Mouse (Mus musculus) embryonic facial prominence, embryonic 11.5 days (tissue): ENCODE measurements around the gene Nostrin. TPM values are rescaled to one million over a fixed set of nuclear protein-coding genes. Genes with fewer than 3 reads are reported as not detected.

Source experiments
- ATAC-seq: fragments of 200-750 bp; cut with Nextera tagmentation; replicated peaks from 2 replicates; pipeline ENCODE4 v1.8.0; 2017; ENCODE audit warnings: low read depth; ENCODE audit not compliant: insufficient number of reproducible peaks, low FRiP score, low TSS enrichment
- DNase-seq: peaks from one replicate; pipeline ENCODE4 v3.0.0-alpha.2; 2015; ENCODE audit warnings: low spot score
- H3K27ac ChIP-seq: fragments of 300-500 bp; sonication (generic); replicated peaks from 2 replicates; pipeline ENCODE4 v1.5.1; 2014; ENCODE audit warnings: mild to moderate bottlenecking, low read depth, low read length, control low read depth
- H3K27me3 ChIP-seq: fragments of 300-500 bp; sonication (generic); 2 replicates; pipeline ENCODE4 v1.6.1; 2014; ENCODE audit warnings: mild to moderate bottlenecking, low read length, moderate library complexity, mixed read lengths; ENCODE audit not compliant: control insufficient read depth, insufficient read depth
- H3K36me3 ChIP-seq: fragments of 300-500 bp; sonication (generic); replicated peaks from 2 replicates; pipeline ENCODE4 v1.6.1; 2014; ENCODE audit warnings: low read depth, mild to moderate bottlenecking, low read length, moderate library complexity, mixed read lengths; ENCODE audit not compliant: control insufficient read depth, insufficient read depth
- H3K4me1 ChIP-seq: fragments of 300-500 bp; sonication (generic); 2 replicates; pipeline ENCODE4 v1.6.1; 2014; ENCODE audit warnings: low read length, mixed read lengths; ENCODE audit not compliant: control insufficient read depth, insufficient read depth
- H3K4me2 ChIP-seq: fragments of 300-500 bp; sonication (generic); 2 replicates; pipeline ENCODE4 v1.6.1; 2014; ENCODE audit warnings: low read depth, mild to moderate bottlenecking, control low read depth, low read length, moderate library complexity
- H3K4me3 ChIP-seq: fragments of 300-500 bp; sonication (generic); 2 replicates; pipeline ENCODE4 v1.5.1; 2014; ENCODE audit warnings: low read depth, low read length, control low read depth
- H3K9ac ChIP-seq: fragments of 300-500 bp; sonication (generic); replicated peaks from 2 replicates; pipeline ENCODE4 v1.6.1; 2014; ENCODE audit warnings: mild to moderate bottlenecking, control low read depth, low read length
- H3K9me3 ChIP-seq: fragments of 300-500 bp; sonication (generic); replicated peaks from 2 replicates; pipeline ENCODE4 v1.6.1; 2016; ENCODE audit warnings: mild to moderate bottlenecking, low read length, inconsistent platforms, mixed read lengths; ENCODE audit not compliant: control insufficient read depth
- WGBS: fragments of 180-500 bp; shearing (Covaris S2); extraction: QIAGEN DNeasy Blood & Tissue Kit; methylation state at CpG from one replicate; pipeline ENCODE4 v1.1.7; 2014; 5-methylcytosine and 5-hydroxymethylcytosine counted together
- polyA plus RNA-seq: library from polyadenylated mRNA; unstranded; fragments of >200 nt; fragmentation: Nextera tagmentation; extraction: Ambion mirVana; gene quantifications from 2 replicates; pipeline ENCODE4 v1.2.1, GENCODE M21; 2014

Nostrin gene
- polyA plus RNA-seq = 0.58 and 0.75 TPM in 2 replicates

- no peak within 1 kb of the TSS for H3K27ac ChIP-seq
Measured at GRCm38 (mm10) chr2:69135661-69136576, at the start of gene Nostrin. TSS of gene Nostrin (plus strand) at chr2:69135800.

GRCm38 (mm10) chr2:69086505-69087260, 48.9 kb upstream of the Nostrin start:
- 42% methylated on average over 8 of the region's 8 CpGs for WGBS
- Histone ChIP-seq H3K9me3 (no peaks in the 10 kb centered on the region), H3K9ac (no peak overlapping the region), H3K4me3 (no peak overlapping the region), H3K4me1 (no peaks in the 10 kb centered on the region; the same call in 1 of the 2 replicates), H3K27ac (no peak overlapping the region), H3K36me3 (no peaks in the 10 kb centered on the region), H3K4me2 (no peak overlapping the region), H3K27me3 (no peaks in the 10 kb centered on the region)
- 0 out of 2 replicates have a peak, but pooled peaks have one; percentile 60 for ATAC-seq
- DNase-seq = peak; percentile 47

More at GRCm38 (mm10) chr2:69135661-69136576, at the start of gene Nostrin:
- H3K4me1 ChIP-seq = no peaks in the 10 kb centered on the region
- no peaks in the 10 kb centered on the region for H3K27me3 ChIP-seq
- H3K9ac ChIP-seq = no peak within 1 kb of the TSS
- DNase-seq (no peak), ATAC-seq (no peak)
- H3K4me2 ChIP-seq = no peak within 1 kb of the TSS
- no peaks in the 10 kb centered on the region for H3K9me3 ChIP-seq
- 64% methylated on average over 15 of the region's 15 CpGs for WGBS
- H3K36me3 ChIP-seq = no peaks in the 10 kb centered on the region
- no peak within 1 kb of the TSS for H3K4me3 ChIP-seq

GRCm38 (mm10) chr2:69095836-69096235, 39.8 kb upstream of the Nostrin start:
- H3K27ac ChIP-seq = no peak overlapping the region
- no peak for ATAC-seq
- H3K9me3 ChIP-seq = no peaks in the 10 kb centered on the region
- H3K9ac ChIP-seq = no peak overlapping the region
- no peaks in the 10 kb centered on the region for H3K27me3 ChIP-seq
- H3K36me3 ChIP-seq = no peaks in the 10 kb centered on the region
- DNase-seq = no peak
- H3K4me1 ChIP-seq = no peaks in the 10 kb centered on the region
- no peak overlapping the region for H3K4me3 ChIP-seq
- no peak overlapping the region for H3K4me2 ChIP-seq

GRCm38 (mm10) chr2:69096821-69097220, 38.8 kb upstream of the Nostrin start:
- no peak overlapping the region for H3K4me2 ChIP-seq
- H3K9ac ChIP-seq = no peak overlapping the region
- ATAC-seq = no peak
- H3K36me3 ChIP-seq = no peaks in the 10 kb centered on the region
- 88% methylated on average over 4 of the region's 4 CpGs for WGBS
- no peaks in the 10 kb centered on the region for H3K9me3 ChIP-seq
- DNase-seq = no peak
- no peaks in the 10 kb centered on the region for H3K27me3 ChIP-seq
- H3K4me1 ChIP-seq = no peaks in the 10 kb centered on the region
- H3K27ac ChIP-seq = no peak overlapping the region
- no peak overlapping the region for H3K4me3 ChIP-seq

GRCm38 (mm10) chr2:69097526-69097925, 38.1 kb upstream of the Nostrin start:
- no peaks in the 10 kb centered on the region for H3K4me1 ChIP-seq
- ATAC-seq = no peak
- no peak overlapping the region for H3K27ac ChIP-seq
- H3K4me3 ChIP-seq = no peak overlapping the region
- no peak for DNase-seq
- no peaks in the 10 kb centered on the region for H3K36me3 ChIP-seq
- H3K9me3 ChIP-seq = no peaks in the 10 kb centered on the region
- H3K27me3 ChIP-seq = no peaks in the 10 kb centered on the region
- H3K9ac ChIP-seq = no peak overlapping the region
- 90% methylated on average over 2 of the region's 2 CpGs for WGBS
- H3K4me2 ChIP-seq = no peak overlapping the region

- ATAC-seq (no peak), DNase-seq (no peak)
- H3K36me3 ChIP-seq = no peaks in the 10 kb centered on the region
- H3K9me3 ChIP-seq = no peaks in the 10 kb centered on the region
- H3K27ac ChIP-seq = no peak overlapping the region
- no peak overlapping the region for H3K4me2 ChIP-seq
- H3K4me1 ChIP-seq = no peaks in the 10 kb centered on the region
- 88% methylated on average over 3 of the region's 3 CpGs for WGBS
- H3K4me3 ChIP-seq = no peak overlapping the region
- H3K27me3 ChIP-seq = no peaks in the 10 kb centered on the region
- H3K9ac ChIP-seq = no peak overlapping the region
Measured at GRCm38 (mm10) chr2:69098701-69099100, 36.9 kb upstream of the Nostrin start.

GRCm38 (mm10) chr2:69099147-69099546, 36.5 kb upstream of the Nostrin start:
- Histone ChIP-seq H3K4me1 (no peaks in the 10 kb centered on the region), H3K36me3 (no peaks in the 10 kb centered on the region), H3K4me2 (no peak overlapping the region), H3K9me3 (no peaks in the 10 kb centered on the region), H3K27ac (no peak overlapping the region), H3K4me3 (no peak overlapping the region), H3K9ac (no peak overlapping the region), H3K27me3 (no peaks in the 10 kb centered on the region)
- ATAC-seq = no peak
- 95% methylated on average over 7 of the region's 7 CpGs for WGBS
- DNase-seq = no peak

GRCm38 (mm10) chr2:69100706-69101105, 34.9 kb upstream of the Nostrin start:
- H3K9me3 ChIP-seq = no peaks in the 10 kb centered on the region
- no peak overlapping the region for H3K4me2 ChIP-seq
- no peaks in the 10 kb centered on the region for H3K27me3 ChIP-seq
- DNase-seq (peak; percentile 69), ATAC-seq (no peak)
- H3K9ac ChIP-seq = no peak overlapping the region
- no peak overlapping the region for H3K4me3 ChIP-seq
- 24% methylated on average over 3 of the region's 3 CpGs for WGBS
- no peaks in the 10 kb centered on the region for H3K4me1 ChIP-seq
- H3K27ac ChIP-seq = no peak overlapping the region
- no peaks in the 10 kb centered on the region for H3K36me3 ChIP-seq
